Mouse (Mus musculus) G1E (cell line): ENCODE measurements around the gene Col6a2. TPM values are rescaled to one million over a fixed set of nuclear protein-coding genes. Genes with fewer than 3 reads are reported as not detected.

Experiments used
- ATAC-seq: 2 replicates; pipeline ENCODE4 v1.8.0; 2016; ENCODE audit warnings: mild to moderate bottlenecking; ENCODE audit not compliant: insufficient number of reproducible peaks, poor library complexity, low FRiP score, severe bottlenecking; ENCODE audit errors: extremely low read depth
- DNase-seq: peaks from one replicate; pipeline ENCODE4 v3.0.0; 2012; ENCODE audit warnings: low spot score
- H3K27me3 ChIP-seq: 2 replicates; pipeline ENCODE4 v1.6.1; 2012; ENCODE audit warnings: mild to moderate bottlenecking, low read length, inconsistent platforms; ENCODE audit not compliant: insufficient read depth
- H3K36me3 ChIP-seq: replicated peaks from 2 replicates; pipeline ENCODE3; 2012; ENCODE audit warnings: mild to moderate bottlenecking, inconsistent platforms
- H3K4me1 ChIP-seq: 2 replicates; pipeline ENCODE4 v1.6.1; 2012; ENCODE audit warnings: low read depth, low read length, inconsistent platforms, mixed read lengths; ENCODE audit not compliant: insufficient read depth
- H3K4me3 ChIP-seq: 2 replicates; pipeline ENCODE4 v1.5.1; 2012; ENCODE audit warnings: low read depth, mild to moderate bottlenecking, inconsistent platforms, low read length, moderate library complexity, mixed read lengths
- H3K9me3 ChIP-seq: replicated peaks from 2 replicates; pipeline ENCODE4 v1.6.1; 2012; ENCODE audit warnings: inconsistent platforms
- CTCF ChIP-seq: IDR thresholded peaks from 2 replicates; pipeline ENCODE4 v1.5.1; 2012; ENCODE audit warnings: low read depth, low read length, inconsistent platforms, mixed read lengths
- GATA1 ChIP-seq: IDR thresholded peaks from 2 replicates; pipeline ENCODE4 v1.6.1; 2012; ENCODE audit warnings: borderline replicate concordance, low read length, inconsistent platforms, mixed read lengths
- GATA2 ChIP-seq: IDR thresholded peaks from 2 replicates; pipeline ENCODE4 v1.6.1; 2012; ENCODE audit warnings: low read depth, low read length, inconsistent platforms, borderline replicate concordance
- POLR2AphosphoS5 ChIP-seq: IDR thresholded peaks from 2 replicates; pipeline ENCODE4 v1.6.1; 2012; ENCODE audit warnings: low read depth, low read length, inconsistent platforms; ENCODE audit not compliant: insufficient replicate concordance
- TAL1 ChIP-seq: conservative IDR thresholded peaks from 2 replicates; pipeline ENCODE4 v1.6.1; 2012; ENCODE audit warnings: low read depth, low read length, inconsistent platforms, mixed read lengths
- polyA plus RNA-seq: library from polyadenylated mRNA; stranded (reverse); fragments of >175 nt; gene quantifications from 2 replicates; pipeline ENCODE4 v1.2.3, GENCODE M21; 2012
- total RNA-seq, 2 experiments: library from RNA; stranded (forward) in 1 of 2; stranded (reverse) in 1 of 2; fragments of 200-1000 nt in 1 of 2; fragments of >200 nt in 1 of 2; fragmentation: Nextera tagmentation in 1 of 2; gene quantifications; 2 replicates each; pipeline ENCODE4 v1.2.3; 2014 to 2017

Gene Col6a2
- total and polyA plus RNA-seq, 3 experiments, result 0.11 TPM; not detected in 2

- TF ChIP-seq CTCF (no peak), POLR2AphosphoS5 (no peak), GATA1 (no peak), GATA2 (no peak), TAL1 (no peak)
- H3K9me3 ChIP-seq, result no peaks in the 10 kb centered on the region
- no peaks in the 10 kb centered on the region for H3K27me3 ChIP-seq
- ATAC-seq, result no peak
- H3K36me3 ChIP-seq, result no peaks in the 10 kb centered on the region
- no peak overlapping the region for H3K4me3 ChIP-seq
- no peak for DNase-seq
- H3K4me1 ChIP-seq, result no peaks in the 10 kb centered on the region
Measured at GRCm38 (mm10) chr10:76624903-76625302, 1.5 kb upstream of the Col6a2 start.

GRCm38 (mm10) chr10:76623734-76624133, 304 bp upstream of the Col6a2 start:
- Histone ChIP-seq H3K4me1 (no peaks in the 10 kb centered on the region), H3K9me3 (no peaks in the 10 kb centered on the region), H3K27me3 (no peaks in the 10 kb centered on the region), H3K4me3 (no peak overlapping the region), H3K36me3 (no peaks in the 10 kb centered on the region)
- DNase-seq, result no peak
- TF ChIP-seq POLR2AphosphoS5, result no peak
- TF ChIP-seq CTCF, result no peak
- no peak for TF ChIP-seq GATA2
- TF ChIP-seq TAL1, result no peak
- TF ChIP-seq GATA1, result no peak
- no peak for ATAC-seq

DNA sequence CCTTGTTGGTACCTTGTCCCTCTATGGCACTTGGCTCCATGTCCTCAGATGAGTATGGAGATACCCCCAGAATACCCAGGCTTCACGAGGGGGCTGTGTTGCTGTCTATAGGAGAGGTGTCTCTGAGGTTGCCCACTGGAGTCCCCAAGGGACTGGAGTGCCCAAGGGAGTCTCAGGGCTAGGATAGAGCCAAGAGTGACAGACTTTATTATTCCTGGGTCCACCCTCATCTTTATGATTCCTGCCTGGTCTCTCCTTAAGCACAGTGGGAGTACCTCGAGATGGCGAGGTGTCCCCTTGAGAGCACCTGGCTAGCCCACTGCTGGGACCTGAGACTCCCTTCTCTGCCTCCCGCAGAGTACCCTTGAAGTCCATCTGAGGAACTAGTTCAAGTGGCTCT, 1.0 kb downstream of the Col6a2 start:
- DNase-seq, result no peak
- no peak for TF ChIP-seq POLR2AphosphoS5
- TF ChIP-seq TAL1, result no peak
- TF ChIP-seq CTCF, result no peak
- TF ChIP-seq GATA2, result no peak
- TF ChIP-seq GATA1, result no peak
- no peaks in the 10 kb centered on the region for H3K9me3 ChIP-seq
- H3K27me3 ChIP-seq, result no peaks in the 10 kb centered on the region
- ATAC-seq, result no peak
- no peaks in the 10 kb centered on the region for H3K36me3 ChIP-seq
- H3K4me1 ChIP-seq, result no peaks in the 10 kb centered on the region
- no peak overlapping the region for H3K4me3 ChIP-seq

- DNase-seq, result no peak
- no peaks in the 10 kb centered on the region for H3K4me1 ChIP-seq
- no peaks in the 10 kb centered on the region for H3K9me3 ChIP-seq
- ATAC-seq, result no peak
- TF ChIP-seq GATA2, result no peak
- TF ChIP-seq TAL1, result no peak
- no peak for TF ChIP-seq POLR2AphosphoS5
- no peak for TF ChIP-seq GATA1
- TF ChIP-seq CTCF, result no peak
- H3K4me3 ChIP-seq, result no peak overlapping the region
- peaks cover 7% of the 10 kb centered on the region; the same call in 1 of the 2 replicates for H3K27me3 ChIP-seq
- no peaks in the 10 kb centered on the region for H3K36me3 ChIP-seq
Measured at GRCm38 (mm10) chr10:76612473-76612872, 11.0 kb downstream of the Col6a2 start.

GRCm38 (mm10) chr10:76602690-76603089, 20.7 kb downstream of the Col6a2 start:
- Histone ChIP-seq H3K36me3 (no peaks in the 10 kb centered on the region), H3K27me3 (peaks cover 7% of the 10 kb centered on the region; the same call in 1 of the 2 replicates), H3K9me3 (no peaks in the 10 kb centered on the region), H3K4me1 (no peaks in the 10 kb centered on the region), H3K4me3 (no peak overlapping the region)
- no peak for TF ChIP-seq TAL1
- TF ChIP-seq GATA2, result no peak
- no peak for TF ChIP-seq POLR2AphosphoS5
- no peak for TF ChIP-seq CTCF
- no peak for TF ChIP-seq GATA1
- DNase-seq, result no peak
- no peak for ATAC-seq

DNA sequence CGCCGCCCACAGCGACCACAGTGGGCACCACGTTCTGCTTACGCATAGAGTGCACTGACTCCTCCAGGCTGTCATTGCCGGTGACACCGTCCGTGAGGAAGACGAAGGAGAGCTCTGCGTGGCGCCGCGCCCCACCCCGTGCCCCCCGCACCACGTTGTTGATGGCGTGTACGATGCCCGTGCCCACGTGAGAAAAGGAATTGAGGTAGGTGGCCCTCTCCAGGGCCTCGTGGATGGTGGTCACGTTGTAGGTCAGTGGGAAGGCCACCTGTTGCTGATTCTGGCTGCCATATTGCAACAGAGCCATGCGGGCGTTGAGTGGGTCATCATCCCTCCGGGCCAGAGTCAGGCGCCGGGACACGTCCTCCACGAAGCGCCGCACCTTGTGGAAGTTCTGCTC, 27.1 kb downstream of the Col6a2 start:
- Histone ChIP-seq H3K4me3 (no peak overlapping the region), H3K4me1 (no peaks in the 10 kb centered on the region), H3K27me3 (peaks cover 4% of the 10 kb centered on the region; the same call in 1 of the 2 replicates), H3K36me3 (no peaks in the 10 kb centered on the region), H3K9me3 (no peaks in the 10 kb centered on the region)
- no peak for ATAC-seq
- TF ChIP-seq GATA1 (no peak), TAL1 (no peak), POLR2AphosphoS5 (no peak), GATA2 (no peak), CTCF (no peak)
- DNase-seq, result no peak

DNA sequence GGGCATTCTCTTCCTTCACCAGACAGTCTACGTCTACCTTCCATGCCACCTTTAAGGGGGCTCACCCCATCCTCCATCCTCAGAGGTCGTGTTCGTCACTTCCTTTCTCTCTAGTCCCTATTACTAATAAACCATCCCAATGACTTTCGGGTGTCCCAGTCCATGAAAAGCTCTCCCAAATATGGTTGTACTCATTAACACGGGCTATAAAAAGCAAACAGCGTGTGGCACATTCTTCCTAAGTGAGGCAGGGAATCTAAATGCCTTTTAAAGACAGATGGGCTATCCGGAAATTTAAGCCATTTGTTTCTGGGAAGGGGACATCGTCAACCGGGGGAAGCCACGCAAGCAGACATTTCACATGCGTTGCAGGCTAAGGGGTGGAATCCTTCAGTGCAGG, 33.2 kb downstream of the Col6a2 start:
- no peak for TF ChIP-seq GATA2
- no peak for TF ChIP-seq CTCF
- no peak for TF ChIP-seq GATA1
- no peak for TF ChIP-seq POLR2AphosphoS5
- no peak for TF ChIP-seq TAL1
- Histone ChIP-seq H3K9me3 (no peaks in the 10 kb centered on the region), H3K36me3 (no peaks in the 10 kb centered on the region), H3K27me3 (peaks cover 6% of the 10 kb centered on the region; the same call in 1 of the 2 replicates), H3K4me3 (no peak overlapping the region), H3K4me1 (no peaks in the 10 kb centered on the region)
- no peak for DNase-seq
- ATAC-seq, result no peak
